Mouse (Mus musculus) thymus, postnatal 10 days (tissue): ENCODE results near the gene Ndufaf2.

Source experiments
- DNase-seq, 2 experiments: peaks; one replicate each; pipeline ENCODE4 v3.0.0; 2021; ENCODE audit warnings: low spot score in 2 of 2

The Ndufaf2 gene

DNA sequence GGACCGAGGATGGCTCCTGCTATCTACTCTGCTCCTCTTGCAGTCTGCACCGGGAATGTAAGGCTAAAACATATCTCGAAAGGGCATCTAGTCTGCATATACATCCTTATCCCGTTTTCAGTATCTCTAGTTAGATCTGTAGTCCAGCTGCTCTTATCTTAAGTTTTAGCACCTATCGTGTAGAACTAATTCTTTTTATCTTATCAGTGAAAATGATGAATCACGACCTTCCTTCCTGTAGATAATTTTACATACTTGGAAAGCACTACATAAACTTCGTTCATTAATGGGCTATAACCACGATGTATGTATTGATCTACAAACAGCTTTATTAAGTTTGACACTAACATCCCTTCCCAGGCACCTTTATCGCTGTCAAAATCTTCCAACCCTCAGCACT lies 118.5 kb downstream of the Ndufaf2 start:
- no peak for DNase-seq

GRCm38 (mm10) chr13:108039375-108039774 lies 119.0 kb downstream of the Ndufaf2 start:
- DNase-seq: no peak

- DNase-seq: no peak
These were observed 125.6 kb downstream of the Ndufaf2 start for GRCm38 (mm10) chr13:108032789-108033188.

GRCm38 (mm10) chr13:108025802-108026201 lies 132.6 kb downstream of the Ndufaf2 start:
- DNase-seq: no peak

DNA sequence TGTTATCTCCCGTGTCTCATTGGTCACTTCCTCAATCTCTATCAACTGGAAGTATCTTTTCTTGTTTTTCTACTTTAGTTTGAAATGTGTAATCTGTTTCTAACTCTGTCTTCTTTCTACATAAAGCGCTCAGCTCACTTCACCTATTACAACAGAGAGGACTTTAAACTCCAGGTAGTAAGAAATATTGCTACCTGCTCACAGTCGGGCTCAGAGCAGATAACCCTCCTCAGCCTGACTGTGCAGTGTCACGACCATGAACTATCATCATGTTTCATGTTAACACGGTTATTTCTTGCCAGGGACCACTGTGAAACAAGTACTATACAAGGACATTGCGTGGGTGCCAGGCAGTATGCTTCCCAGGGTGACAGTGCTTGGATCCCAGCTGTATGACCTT lies 141.1 kb downstream of the Ndufaf2 start:
- DNase-seq: no peak

GRCm38 (mm10) chr13:108015166-108015565 lies 143.3 kb downstream of the Ndufaf2 start:
- no peak for DNase-seq

GRCm38 (mm10) chr13:108013839-108014238 lies 144.6 kb downstream of the Ndufaf2 start:
- DNase-seq: no peak

DNA sequence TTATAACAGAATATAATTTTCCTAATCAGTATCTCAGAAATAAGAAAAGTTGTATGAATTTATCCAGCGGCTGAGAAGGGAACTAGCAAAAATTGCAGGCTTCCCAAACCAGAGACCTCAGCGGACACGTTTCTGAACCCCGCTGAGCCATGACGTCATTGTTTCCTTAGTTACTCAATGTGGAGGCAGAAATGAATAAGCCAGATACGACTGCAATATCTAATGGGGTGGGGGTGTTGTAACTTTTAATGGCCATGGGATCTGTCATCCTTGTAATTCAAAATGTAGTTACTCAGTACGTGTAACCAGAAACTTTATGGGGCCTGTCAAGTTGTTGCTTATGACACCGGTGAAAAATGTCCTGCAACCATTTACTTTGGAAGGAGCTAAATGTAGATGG lies 145.3 kb downstream of the Ndufaf2 start:
- no peak for DNase-seq

- no peak for DNase-seq
These were observed 150.6 kb downstream of the Ndufaf2 start for GRCm38 (mm10) chr13:108007861-108008260.

- DNase-seq: no peak
These were observed 162.1 kb downstream of the Ndufaf2 start for GRCm38 (mm10) chr13:107996301-107996700.

DNA sequence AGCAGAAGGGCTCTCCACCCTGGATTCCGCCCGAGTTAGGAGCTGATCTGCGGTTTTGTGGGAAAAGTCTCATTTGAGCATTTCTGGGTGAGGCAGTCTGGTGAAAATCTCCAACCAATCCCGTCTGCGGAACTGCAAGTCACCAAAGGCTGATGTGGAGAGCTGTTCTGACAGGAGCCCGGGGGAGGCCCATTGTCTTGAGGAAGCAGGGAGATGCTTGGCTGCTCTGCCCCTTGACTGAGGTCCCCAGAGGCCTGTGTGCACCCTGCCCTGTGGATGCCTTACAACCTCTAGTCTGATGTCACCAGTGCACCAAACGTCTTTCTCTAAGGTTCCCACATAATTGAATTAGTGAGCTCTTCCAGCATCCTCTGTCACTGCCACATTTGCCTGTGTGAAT lies 163.2 kb downstream of the Ndufaf2 start:
- no peak for DNase-seq

DNA sequence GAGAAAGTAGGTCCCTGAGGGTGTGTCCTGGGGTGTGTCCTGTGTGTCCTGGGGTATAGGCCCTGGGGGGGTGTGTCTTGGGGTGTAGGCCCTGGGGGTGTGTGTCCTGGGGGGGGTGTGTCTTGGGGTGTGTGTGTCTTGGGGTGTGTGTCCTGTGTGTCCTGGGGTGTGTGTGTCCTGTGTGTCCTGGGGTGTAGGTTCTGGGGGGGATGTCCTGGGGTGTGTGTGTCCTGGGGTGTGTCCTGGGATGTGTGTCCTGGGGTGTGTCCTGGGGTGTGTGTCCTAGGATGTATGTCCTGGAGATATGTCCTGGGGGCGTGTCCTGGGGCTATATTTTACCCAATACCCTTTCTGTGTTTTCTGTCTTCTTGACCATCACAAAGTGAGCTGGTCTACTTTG lies 165.8 kb downstream of the Ndufaf2 start:
- no peak for DNase-seq

DNA sequence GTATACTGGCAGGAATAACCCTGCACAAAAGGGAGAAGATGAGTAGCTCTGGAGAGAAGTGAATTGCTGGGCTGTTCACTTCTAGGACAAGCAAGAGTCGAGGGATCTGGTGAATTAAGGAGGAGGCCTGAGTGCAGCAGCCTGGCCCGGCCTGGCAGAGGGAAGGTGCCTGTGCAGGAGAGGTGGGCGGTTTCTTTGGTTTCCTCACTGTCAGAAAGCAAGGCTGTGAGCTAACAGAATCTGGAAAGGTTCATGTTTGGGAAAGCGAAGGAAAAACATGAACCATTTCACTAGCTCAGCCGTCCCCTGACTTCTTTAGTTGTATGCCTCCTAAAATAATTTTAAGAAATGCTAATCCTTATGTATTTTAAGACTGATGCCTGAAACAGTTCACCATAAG lies 173.8 kb downstream of the Ndufaf2 start:
- DNase-seq: no peak

DNA sequence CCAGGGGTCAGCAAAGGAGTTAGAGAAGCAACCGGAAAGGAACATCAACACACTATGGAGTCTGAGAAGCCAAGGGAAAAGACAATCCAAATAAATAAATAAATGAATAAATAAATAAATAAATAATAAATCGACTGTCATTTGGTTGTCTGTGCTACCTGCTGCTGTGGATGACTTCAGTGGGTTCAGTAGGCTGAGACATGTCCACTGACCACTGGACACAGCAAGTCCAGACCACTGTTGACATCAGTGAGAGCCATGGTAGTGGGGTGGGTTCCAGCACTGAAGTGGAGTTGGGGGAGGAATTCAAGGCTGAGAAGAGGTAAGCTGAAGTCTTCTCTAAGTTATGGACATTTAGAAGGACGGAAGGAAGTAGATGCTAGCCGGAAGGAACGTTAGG lies 174.2 kb downstream of the Ndufaf2 start:
- DNase-seq: no peak

DNA sequence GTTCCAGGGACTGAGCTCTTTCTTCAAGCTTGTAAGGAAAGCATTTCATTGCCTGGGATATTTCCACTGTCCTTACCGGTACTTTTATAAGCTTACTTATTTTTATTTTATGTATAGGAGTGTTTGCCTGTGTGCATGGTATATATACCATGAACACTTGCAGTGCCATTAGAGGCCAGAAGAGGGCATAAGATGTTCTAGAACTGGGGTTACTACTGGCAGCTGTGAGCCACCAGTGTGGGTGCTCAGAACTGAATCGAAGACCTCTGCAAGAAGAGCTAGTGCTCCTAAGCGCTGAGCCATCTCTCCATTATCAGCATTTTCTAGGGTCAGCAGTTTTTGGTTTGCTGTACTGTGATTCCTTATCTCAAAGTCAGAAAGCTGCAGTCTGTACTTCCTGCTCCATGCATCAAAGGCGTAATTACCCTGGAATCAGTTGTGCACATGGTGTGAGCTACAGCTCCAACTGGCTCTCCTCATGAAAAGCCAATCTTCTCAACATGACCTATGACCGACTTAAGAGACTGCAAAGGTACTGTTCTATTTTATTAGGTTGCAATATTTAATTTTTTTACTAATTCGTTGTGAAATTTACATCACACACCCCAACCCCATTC lies 175.1 kb downstream of the Ndufaf2 start:
- no peak for DNase-seq

- no peak for DNase-seq
These were observed 179.0 kb downstream of the Ndufaf2 start for GRCm38 (mm10) chr13:107979461-107979860.

DNA sequence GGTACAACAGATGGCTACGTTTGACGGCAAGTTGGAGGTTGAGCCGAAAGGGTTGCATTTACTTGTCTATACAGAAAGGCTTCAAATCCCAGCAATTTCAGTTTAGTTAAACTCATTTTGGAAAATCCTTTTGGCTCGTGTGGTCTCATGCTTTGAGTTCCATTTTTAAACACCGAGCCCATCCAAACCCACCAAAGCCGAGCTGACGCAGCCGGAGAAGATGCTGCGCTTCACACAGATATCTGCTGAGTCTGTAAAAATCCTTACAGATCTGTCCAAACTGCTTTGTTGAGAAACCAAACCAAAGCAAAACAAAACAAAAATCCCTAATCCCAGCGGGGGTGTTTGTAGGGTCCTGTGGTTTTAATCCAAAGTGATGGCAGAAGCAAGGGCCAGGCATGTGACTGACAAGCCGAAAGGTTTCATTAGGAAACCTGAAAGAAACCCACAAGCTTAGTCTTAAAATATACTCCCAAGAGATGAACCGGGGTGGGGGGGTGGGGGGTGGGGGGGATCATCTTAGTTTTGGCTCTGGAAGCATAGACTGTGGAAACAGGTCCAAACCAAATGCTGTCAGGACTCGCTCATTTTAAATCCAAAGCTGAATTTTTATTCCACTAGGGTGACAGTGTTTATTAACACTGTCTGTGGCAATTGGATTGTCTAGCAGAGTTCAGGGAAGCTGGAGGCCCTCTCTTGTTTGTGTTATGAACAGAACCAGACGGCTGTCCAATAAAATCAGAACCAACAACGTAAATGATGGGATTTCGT lies 181.4 kb downstream of the Ndufaf2 start:
- DNase-seq: no peak

DNA sequence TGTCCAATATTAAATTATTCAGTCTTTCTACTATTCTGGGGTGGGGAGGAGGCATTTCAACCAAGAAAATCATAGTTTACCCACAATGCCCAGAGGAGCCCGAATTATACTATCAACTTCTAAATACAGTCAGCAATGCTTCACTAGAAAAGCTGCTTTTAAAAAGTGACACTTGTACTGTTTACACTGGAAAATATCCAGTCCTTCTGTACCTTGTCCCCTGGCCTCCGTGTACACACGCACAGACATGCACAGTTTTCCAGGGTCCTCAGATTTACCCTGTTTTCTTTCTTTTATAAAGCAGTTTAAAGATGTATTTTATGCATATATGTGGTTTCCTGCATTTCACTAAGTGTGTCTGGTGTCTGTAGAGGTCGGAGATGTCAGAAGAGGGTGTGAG lies 186.0 kb downstream of the Ndufaf2 start:
- DNase-seq: no peak

DNA sequence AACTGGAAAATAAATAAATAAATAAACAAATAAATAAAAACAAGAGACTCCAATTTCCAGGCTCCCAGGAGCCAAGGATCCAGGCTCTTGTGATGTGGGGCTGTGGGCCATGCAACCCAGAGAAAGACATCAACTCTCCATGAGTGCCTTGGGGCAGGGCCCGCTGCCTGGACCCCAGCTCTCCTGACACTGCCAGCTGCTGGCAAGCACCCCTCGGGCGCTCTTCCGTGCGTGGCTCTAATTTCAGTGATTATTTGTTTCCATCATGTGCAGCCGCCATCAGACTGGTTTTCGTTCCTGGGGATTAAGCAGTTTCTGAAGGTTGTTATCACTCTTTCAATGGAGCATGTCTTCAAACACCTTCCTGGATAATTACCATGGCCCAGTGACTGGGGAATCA lies 186.6 kb downstream of the Ndufaf2 start:
- no peak for DNase-seq

DNA sequence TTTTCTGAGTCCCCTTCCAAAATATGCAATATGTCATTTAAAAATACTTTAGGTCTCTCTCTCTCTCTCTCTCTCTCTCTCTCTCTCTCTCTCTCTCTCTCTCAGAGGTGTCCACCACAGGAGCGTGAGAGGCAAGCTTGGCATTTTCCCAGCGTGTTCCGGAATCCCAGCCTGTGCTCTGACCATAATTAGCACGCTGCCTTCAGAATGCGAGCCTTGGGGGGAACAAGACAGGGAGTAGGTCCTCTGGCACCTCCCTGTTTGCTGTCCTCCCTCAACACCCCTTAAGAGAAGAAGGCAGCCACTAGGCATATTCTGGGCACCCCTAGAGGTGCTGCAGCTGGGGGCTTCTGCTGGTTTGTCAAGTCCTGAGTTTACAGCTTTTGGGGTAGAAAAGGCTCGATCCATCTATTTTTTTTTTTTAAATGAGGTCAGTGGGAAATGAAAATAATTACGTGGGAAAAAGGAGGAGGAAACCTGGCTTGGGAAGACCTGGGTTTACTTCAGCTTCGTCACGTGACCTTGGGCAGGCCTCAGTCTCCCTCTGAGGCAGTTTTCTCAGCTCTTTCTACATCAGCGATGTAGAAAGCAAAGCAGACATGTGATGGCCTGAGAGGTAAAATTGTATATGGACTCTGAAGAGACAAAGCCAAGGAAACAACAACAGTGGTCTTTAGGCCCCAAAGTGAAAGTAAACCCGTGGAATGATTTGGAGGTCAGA lies 187.8 kb downstream of the Ndufaf2 start:
- no peak for DNase-seq

DNA sequence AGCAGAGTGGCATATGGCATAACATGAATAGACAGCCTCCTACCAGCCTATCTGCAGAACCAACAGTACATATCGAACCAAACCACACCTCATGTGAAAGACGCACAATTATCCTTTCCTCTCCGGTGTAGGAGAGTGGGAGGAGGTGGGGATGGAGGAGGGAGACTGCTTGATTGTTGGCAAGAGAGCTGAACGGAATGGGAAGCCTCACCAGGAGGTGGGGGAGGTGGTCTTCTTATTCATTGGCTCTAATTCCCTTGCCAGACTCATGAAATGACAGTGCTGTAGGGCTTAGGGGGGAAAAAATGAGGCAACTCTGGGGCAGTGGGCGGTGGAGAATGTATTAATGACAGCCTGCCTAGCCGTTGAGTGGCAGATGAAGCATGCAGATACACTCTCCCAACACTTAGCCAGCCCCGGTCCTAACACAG lies 188.4 kb downstream of the Ndufaf2 start:
- no peak for DNase-seq

DNA sequence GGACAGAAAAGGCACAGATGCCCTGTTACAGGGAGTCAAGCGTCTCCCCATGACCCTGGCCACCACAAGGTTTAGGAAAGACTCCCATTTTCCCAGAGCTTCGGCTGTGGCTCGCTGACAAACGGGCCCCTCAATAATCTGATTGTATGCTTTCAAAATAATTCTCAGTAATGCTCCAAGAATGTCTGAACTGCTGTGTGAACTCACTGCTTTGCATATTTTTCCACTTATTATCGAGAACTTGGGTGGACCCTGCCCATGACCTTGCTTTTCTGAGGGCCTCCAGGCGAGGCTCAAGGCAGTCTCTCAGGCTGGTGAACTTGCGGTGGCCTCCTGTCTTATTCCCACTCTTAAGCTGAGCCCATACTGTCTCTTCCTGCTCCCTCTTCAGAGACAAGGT lies 193.8 kb downstream of the Ndufaf2 start:
- DNase-seq: no peak

GRCm38 (mm10) chr13:107963471-107963870 lies 195.0 kb downstream of the Ndufaf2 start:
- DNase-seq: no peak
